Mouse (Mus musculus): Measurements from ENCODE around the gene Ttll3.

The Ttll3 gene

GRCm38 (mm10) chr6:113377496-113378385 lies 11.3 kb upstream of the Ttll3 start, which contains the start of the genes Tada3 and Arpc4:
Gene Tada3, minus strand, starts transcription at chr6:113377883.
Gene Arpc4, plus strand, starts transcription at chr6:113378115.
- DNase-seq (ENCODE audit: low read depth, low spot score): peak; percentile 94

DNA sequence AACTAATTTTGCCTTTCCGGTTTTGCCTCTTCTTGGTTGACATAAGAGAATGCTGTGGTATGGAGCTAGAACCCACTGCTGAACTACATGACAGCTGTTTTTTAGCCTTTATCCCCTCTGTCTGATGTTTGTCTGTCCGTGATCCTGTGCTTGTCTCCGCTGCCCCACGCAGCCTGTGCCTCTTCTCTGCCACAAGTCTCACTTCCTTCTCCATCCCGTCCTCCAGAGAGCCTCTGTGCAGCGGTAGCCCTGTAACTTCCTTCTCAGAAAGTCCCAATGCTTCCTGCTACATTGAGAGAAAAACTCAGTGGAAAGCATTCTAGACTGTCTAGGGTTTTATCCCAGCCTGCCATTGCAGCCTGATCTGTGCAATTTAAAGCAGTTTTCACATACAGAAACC lies 9.8 kb upstream of the Ttll3 start:
- peak; percentile 7 for DNase-seq (ENCODE audit: low read depth, low spot score)

- DNase-seq (ENCODE audit: low read depth, low spot score): no peak
Measured at GRCm38 (mm10) chr6:113380480-113380879, 8.6 kb upstream of the Ttll3 start.

GRCm38 (mm10) chr6:113384351-113384927 lies 4.6 kb upstream of the Ttll3 start:
- DNase-seq (ENCODE audit: low read depth, low spot score): no peak

- no peak for DNase-seq (ENCODE audit: low read depth, low spot score)
Measured at GRCm38 (mm10) chr6:113385160-113385714, 3.8 kb upstream of the Ttll3 start.

DNA sequence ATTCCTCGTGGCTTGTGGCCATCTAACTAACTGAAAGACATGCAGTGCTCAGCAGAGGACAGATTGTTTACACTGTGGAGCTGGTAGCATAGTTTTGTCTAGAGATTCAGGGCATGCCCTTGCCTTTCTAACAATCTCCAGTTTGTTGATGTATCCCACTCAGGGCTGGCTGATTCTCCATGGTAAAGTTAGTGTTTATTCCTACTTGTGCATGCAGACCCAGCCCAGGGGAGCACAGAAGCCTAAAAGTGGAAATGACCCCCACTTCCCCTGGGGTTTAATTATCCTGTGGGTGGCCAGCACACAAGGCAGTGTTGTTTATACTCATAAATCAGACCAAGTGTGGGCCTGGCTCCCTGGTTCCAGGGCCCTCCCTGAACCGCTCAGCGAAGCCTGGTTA lies 3.0 kb upstream of the Ttll3 start:
- no peak for DNase-seq (ENCODE audit: low read depth, low spot score)

DNA sequence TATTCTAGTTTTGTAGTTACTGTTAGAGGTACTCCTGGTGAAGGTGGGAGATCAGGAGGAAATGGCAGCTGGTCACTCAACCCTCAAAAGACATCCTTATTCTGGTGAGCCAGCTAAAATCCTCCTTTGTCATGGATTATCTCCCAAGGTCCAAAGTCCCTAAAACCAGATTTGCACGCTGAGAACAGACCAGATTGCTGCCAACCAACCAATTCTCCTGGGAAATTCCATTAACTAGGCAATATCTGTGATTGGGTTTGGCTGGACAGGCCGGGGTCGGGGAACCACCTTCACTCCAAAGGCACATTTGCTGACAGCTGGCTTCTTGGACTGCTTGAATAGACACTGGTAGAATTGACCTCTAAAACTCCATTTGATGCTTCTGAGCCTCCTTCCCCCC lies 1.7 kb downstream of the Ttll3 start:
- DNase-seq (ENCODE audit: low read depth, low spot score): no peak

GRCm38 (mm10) chr6:113392015-113392386 lies 2.9 kb downstream of the Ttll3 start:
- DNase-seq (ENCODE audit: low read depth, low spot score): no peak

- DNase-seq (ENCODE audit: low read depth, low spot score): no peak
Measured at GRCm38 (mm10) chr6:113392387-113393071, 3.5 kb downstream of the Ttll3 start.

DNA sequence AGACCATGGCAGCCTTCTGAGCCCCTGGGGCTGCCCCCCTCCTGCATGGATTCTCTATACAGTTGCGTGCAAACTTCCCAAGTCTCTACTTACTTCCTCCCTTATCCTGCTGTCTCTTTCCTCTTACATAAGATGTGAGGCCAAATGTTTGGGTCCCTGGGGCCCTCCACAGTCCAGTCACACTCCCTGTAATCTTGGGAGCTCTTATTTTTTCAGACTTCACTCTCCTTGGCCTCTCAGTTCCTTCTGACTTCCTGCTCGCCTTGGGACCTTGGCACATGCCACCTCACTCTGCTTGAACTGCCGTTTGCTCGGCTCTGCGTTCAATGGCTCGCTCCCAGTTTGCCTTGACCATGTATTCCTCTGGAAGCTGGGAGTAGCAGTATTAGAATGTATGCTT lies 4.9 kb downstream of the Ttll3 start:
- no peak for DNase-seq (ENCODE audit: low read depth, low spot score)

DNA sequence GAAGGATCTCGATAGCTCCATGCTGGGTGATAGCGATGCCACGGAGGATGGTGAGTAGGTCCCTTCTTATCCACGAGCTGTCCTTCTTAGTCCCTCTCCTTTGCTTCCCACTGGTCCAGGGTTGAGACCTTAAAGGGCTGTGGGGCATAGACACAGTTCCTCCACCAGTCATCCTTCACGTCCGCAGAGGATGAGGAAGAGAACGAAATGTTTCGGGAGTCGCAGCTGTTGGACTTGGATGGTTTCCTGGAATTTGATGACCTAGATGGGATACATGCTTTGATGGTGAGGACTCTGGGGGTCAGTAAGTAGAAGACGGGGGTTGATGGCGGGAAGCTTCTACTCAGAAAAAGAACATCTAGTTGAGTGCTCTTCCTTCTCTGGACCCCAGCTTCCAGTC lies 5.8 kb downstream of the Ttll3 start:
- no peak for DNase-seq (ENCODE audit: low read depth, low spot score)

DNA sequence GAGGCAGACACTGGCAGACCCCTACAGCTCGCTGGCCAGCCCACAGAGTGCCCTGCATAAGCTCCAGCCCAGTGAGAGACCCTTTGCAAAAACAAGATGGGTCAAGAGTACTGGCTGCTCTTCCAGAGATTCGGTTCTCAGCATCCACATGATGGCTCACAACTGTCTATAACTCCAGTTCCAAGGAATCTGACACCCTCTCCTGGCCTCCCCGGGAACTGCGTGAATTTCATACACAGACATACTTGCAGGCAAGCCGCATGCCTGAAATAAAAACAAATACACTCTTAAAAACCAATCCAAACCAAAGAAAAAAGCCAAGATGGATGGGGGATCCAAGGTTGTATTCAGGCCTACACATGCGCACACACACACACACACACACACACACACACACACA lies 6.4 kb downstream of the Ttll3 start:
- no peak for DNase-seq (ENCODE audit: low read depth, low spot score)

- DNase-seq (ENCODE audit: low read depth, low spot score): no peak
Measured at GRCm38 (mm10) chr6:113396270-113397030, 7.4 kb downstream of the Ttll3 start.

- DNase-seq (ENCODE audit: low read depth, low spot score): no peak
Measured at GRCm38 (mm10) chr6:113402094-113402493, 13.0 kb downstream of the Ttll3 start.

- no peak for DNase-seq (ENCODE audit: low read depth, low spot score)
Measured at GRCm38 (mm10) chr6:113404649-113405448, 15.8 kb downstream of the Ttll3 start.

- DNase-seq (ENCODE audit: low read depth, low spot score): no peak
Measured at GRCm38 (mm10) chr6:113405483-113405882, 16.4 kb downstream of the Ttll3 start.

GRCm38 (mm10) chr6:113406683-113407082 lies 17.6 kb downstream of the Ttll3 start:
- no peak for DNase-seq (ENCODE audit: low read depth, low spot score)

GRCm38 (mm10) chr6:113410001-113410400 lies 20.9 kb downstream of the Ttll3 start:
- no peak for DNase-seq (ENCODE audit: low read depth, low spot score)

- no peak for DNase-seq (ENCODE audit: low read depth, low spot score)
Measured at GRCm38 (mm10) chr6:113416416-113416815, 27.4 kb downstream of the Ttll3 start.

GRCm38 (mm10) chr6:113418441-113419198 lies 29.6 kb downstream of the Ttll3 start:
- DNase-seq (ENCODE audit: low read depth, low spot score): no peak

All from CD4-positive helper T cell, adult 2 months (primary cell).